Mouse (Mus musculus) thymus, postnatal 0 days (tissue): Measurements from ENCODE around the gene Igfbp4. TPM values are rescaled to one million over a fixed set of nuclear protein-coding genes. Genes with fewer than 3 reads are reported as not detected.

ENCODE experiments used
- DNase-seq: peaks from one replicate; pipeline ENCODE4 v3.0.0-alpha.2; 2015; ENCODE audit warnings: low spot score
- polyA plus RNA-seq: library from polyadenylated mRNA; unstranded; fragments of >200 nt; fragmentation: Nextera tagmentation; extraction: Ambion mirVana; gene quantifications from 2 replicates; pipeline ENCODE4 v1.2.1, GENCODE M21; 2015

The Igfbp4 gene
- polyA plus RNA-seq: 85.0 and 98.4 TPM in 2 replicates

GRCm38 (mm10) chr11:99041051-99041729 is at the start of gene Igfbp4:
Gene Igfbp4 (plus strand): TSS chr11:99041244.
- peak; percentile 20 for DNase-seq

- no peak for DNase-seq
These were observed 45.1 kb upstream of the Igfbp4 start for GRCm38 (mm10) chr11:98995987-98996386.

GRCm38 (mm10) chr11:98997659-98998058 is 43.4 kb upstream of the Igfbp4 start:
- no peak for DNase-seq

- DNase-seq: no peak
These were observed 42.3 kb upstream of the Igfbp4 start for GRCm38 (mm10) chr11:98998776-98999175.

GRCm38 (mm10) chr11:98999243-98999642 is 41.8 kb upstream of the Igfbp4 start:
- no peak for DNase-seq

- no peak for DNase-seq
These were observed 34.3 kb upstream of the Igfbp4 start for GRCm38 (mm10) chr11:99006788-99007187.

- no peak for DNase-seq
These were observed 30.9 kb upstream of the Igfbp4 start for GRCm38 (mm10) chr11:99010124-99010523.

- DNase-seq: no peak
These were observed 30.3 kb upstream of the Igfbp4 start for GRCm38 (mm10) chr11:99010706-99011105.

- DNase-seq: no peak
These were observed 27.2 kb upstream of the Igfbp4 start for GRCm38 (mm10) chr11:99013856-99014255.

- DNase-seq: no peak
These were observed 21.2 kb upstream of the Igfbp4 start for GRCm38 (mm10) chr11:99019844-99020243.

- no peak for DNase-seq
These were observed 18.6 kb upstream of the Igfbp4 start for GRCm38 (mm10) chr11:99022384-99022933.

- DNase-seq: peak; percentile 11
These were observed 17.9 kb upstream of the Igfbp4 start for GRCm38 (mm10) chr11:99023094-99023493.

- DNase-seq: peak; percentile 100
These were observed 17.3 kb upstream of the Igfbp4 start, which contains the start of gene Top2a for GRCm38 (mm10) chr11:99023500-99024467. Gene Top2a (minus strand): TSS chr11:99024189.

- peak; percentile 9 for DNase-seq
These were observed 16.4 kb upstream of the Igfbp4 start for GRCm38 (mm10) chr11:99024468-99025134.

GRCm38 (mm10) chr11:99025878-99026277 is 15.2 kb upstream of the Igfbp4 start:
- DNase-seq: no peak

GRCm38 (mm10) chr11:99026899-99027440 is 14.1 kb upstream of the Igfbp4 start:
- no peak for DNase-seq

- peak; percentile 22 for DNase-seq
These were observed 5.7 kb upstream of the Igfbp4 start for GRCm38 (mm10) chr11:99035350-99035749.

- DNase-seq: no peak
These were observed 4.8 kb upstream of the Igfbp4 start for GRCm38 (mm10) chr11:99036254-99036653.

GRCm38 (mm10) chr11:99039782-99040181 is 1.3 kb upstream of the Igfbp4 start:
- DNase-seq: peak; percentile 80

GRCm38 (mm10) chr11:99040346-99040974 is 584 bp upstream of the Igfbp4 start:
- DNase-seq: peak; percentile 31
